Mouse (Mus musculus) splenic B cell, adult 2 months (primary cell): ENCODE results near the gene Dlx6.

Experiments
- DNase-seq: peaks from one replicate; pipeline ENCODE4 v3.0.0-alpha.2; 2011; ENCODE audit warnings: low read depth, low spot score
- H3K27me3 ChIP-seq: 2 replicates; pipeline ENCODE4 v1.6.1; 2012; ENCODE audit warnings: mild to moderate bottlenecking, low read length, moderate library complexity, mixed read lengths; ENCODE audit not compliant: control insufficient read depth, poor library complexity, insufficient read depth, severe bottlenecking
- H3K36me3 ChIP-seq: 2 replicates; pipeline ENCODE4 v1.6.1; 2012; ENCODE audit warnings: mild to moderate bottlenecking, low read length, moderate library complexity, mixed read lengths; ENCODE audit not compliant: control insufficient read depth, poor library complexity, insufficient read depth, severe bottlenecking

Gene Dlx6

DNA sequence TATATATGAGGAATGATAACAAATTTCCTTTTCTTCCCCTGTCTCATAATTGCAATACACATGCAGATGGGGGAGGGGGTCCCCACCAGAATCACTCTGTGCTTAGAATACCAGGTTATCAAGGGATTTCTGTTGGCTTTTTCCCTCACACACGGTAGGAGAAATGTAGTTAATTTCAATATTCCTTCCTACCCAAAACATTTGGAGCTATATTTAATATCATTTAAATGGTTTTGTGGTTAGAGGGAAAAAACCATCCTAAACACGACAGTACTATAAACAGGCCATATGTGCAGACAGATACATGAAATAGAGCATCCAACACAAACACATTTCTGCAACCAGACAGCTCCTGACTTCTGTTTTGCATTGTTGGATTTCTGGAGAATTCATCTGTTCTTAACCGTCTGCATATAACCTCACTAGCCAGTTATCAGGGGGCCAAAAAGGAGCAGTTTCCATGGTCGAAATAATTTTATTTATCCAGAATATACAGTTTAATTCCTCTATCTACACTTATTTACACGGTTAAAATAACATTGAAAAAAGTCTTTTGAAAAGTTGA is 14.3 kb downstream of the Dlx6 start:
- Histone ChIP-seq H3K27me3 (0 out of 2 replicates have a peak, but pooled peaks cover 2% of the 10 kb centered on the region), H3K36me3 (no peaks in the 10 kb centered on the region)
- DNase-seq: no peak

DNA sequence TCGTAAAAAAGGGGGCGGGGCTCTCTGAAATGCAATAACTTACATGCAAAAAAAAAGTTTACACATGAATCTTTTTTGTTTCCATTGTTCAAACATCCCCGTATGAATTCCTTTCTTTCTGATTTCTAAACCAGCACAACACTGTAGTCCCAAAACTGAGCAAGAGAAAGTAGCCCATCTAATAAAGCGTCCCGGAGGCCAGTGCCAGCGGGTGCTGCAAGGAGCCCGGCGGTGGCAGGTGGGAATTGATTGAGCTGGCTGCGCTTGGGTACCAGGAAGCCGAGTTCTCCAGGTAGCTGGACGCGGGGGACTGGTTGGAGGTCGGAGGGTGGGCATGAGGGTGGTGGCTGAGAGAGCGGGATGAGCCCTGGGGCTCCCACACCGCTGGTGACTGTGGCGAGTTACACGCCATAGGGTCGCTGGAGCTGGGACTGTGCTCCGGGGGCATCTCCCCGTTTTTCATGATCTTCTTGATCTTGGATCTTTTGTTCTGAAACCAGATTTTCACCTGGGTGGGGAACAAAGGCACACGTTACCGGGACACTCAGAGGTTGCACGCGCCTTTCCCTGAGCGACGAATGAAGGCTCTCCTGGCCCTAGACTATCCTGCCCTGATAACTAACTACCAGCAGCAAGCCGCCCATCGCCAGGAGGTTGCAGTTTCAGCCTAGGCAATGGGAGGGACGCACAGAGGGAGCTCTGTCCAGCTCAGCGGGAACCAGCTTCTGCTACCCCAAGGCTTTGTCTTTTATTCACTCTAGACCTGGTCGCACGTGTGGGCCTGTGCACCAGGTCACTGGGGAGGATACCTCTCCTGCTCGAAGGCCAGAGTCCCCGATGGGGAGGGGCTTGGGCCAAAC is 15.1 kb downstream of the Dlx6 start:
- Histone ChIP-seq H3K36me3 (no peaks in the 10 kb centered on the region), H3K27me3 (0 out of 2 replicates have a peak, but pooled peaks cover 2% of the 10 kb centered on the region)
- no peak for DNase-seq

DNA sequence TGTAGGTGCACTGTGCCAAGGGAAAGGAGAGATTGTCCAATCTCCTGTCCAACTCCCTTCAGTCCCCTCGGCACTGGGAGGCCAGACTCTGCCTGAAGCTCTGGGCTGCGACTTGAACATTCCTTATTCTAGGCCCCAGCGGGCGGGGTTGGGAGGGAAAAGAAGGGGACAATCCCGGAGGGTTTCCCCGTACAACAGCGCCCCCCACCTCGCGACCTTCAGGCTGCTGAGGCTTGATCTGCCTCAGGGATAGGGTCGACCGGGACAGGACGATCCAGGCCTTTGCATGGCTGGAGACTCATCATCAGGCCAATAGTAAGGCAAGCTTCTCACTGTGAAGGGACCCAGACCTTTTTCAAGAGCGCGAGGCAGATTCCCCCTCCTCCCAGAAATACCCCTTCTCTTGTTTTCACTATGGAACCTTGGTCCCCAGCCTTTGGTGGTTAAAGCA is 15.7 kb downstream of the Dlx6 start:
- no peak for DNase-seq
- Histone ChIP-seq H3K27me3 (0 out of 2 replicates have a peak, but pooled peaks cover 2% of the 10 kb centered on the region), H3K36me3 (no peaks in the 10 kb centered on the region)

DNA sequence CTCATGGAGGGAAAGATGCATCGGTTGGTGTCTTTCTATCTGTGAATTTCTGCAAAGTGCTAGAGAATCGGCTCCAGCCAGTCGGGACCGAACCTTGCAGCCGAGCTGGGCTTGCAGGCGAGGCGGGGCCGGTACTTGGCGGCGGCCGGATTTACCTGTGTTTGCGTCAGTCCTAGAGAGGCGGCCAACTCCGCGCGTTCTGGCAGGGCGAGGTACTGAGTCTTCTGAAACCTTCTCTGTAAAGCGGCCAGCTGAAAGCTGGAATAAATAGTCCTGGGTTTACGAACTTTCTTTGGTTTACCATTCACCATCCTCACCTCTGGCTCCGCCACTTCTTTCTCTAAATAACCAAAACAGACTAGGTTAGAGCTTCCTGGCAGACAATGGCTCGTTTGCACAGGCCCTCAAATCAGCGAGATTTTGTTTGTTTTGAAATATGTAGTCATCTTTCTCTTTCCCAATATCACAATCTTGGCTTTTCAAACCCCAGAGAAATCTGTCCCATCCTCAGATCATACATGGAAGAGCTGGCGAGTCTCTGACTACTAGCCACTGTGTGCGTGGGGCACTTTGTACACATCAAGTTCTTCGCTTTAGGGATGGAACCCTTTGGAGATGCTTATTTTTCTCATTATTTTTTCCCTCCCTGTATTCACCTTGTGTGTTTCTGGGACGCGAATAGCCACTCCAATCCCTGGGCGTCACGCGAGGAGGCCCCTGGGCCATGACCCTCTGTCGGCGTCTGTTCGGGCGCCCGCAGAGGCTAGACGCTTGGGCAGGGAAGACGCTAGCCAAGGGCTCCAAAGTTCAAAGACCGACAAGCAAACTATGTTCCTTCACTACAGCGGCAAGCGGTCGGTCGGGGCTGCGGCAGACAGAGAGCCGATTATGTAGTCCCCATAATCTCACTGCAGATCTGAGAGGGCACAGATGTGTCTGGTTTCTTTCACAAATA is 16.5 kb downstream of the Dlx6 start:
- DNase-seq: no peak
- Histone ChIP-seq H3K27me3 (no peaks in the 10 kb centered on the region), H3K36me3 (no peaks in the 10 kb centered on the region)

DNA sequence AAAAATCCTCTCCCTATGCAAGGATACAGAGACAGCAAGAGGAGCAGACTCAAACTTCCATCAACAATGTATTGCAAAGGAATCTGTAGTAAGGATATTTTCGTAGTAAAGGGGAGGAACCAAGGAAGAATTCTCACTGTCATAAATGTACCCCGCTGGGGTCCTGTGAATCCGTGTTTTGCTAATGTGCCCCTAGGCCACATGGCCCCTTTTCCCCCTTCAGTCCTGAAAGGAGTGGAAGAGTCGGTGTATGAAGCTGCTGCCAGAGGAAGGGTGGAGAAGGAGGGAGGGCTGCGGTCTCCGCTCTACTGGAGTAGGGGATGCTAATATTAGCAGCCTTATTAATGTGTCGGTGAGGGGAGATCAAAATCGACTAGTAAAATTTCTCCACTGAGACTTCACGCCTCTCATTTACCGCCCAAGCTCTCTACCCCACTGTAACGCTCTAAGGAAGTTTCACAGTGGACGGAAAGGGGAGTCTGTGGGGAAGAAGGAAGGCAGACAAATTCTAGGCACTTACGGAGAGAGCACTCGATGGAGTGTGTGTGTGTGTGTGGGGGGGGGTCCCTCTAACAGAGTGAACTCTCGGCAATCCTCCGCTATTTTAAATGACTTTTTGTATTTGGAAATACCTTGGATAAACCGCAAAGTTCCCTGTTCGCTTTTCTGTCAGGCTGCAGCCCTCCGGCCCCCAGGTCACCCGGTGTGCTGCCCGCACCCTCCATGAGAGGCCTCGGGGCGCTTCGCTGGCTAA is 17.4 kb downstream of the Dlx6 start:
- Histone ChIP-seq H3K36me3 (no peaks in the 10 kb centered on the region), H3K27me3 (no peaks in the 10 kb centered on the region)
- no peak for DNase-seq

DNA sequence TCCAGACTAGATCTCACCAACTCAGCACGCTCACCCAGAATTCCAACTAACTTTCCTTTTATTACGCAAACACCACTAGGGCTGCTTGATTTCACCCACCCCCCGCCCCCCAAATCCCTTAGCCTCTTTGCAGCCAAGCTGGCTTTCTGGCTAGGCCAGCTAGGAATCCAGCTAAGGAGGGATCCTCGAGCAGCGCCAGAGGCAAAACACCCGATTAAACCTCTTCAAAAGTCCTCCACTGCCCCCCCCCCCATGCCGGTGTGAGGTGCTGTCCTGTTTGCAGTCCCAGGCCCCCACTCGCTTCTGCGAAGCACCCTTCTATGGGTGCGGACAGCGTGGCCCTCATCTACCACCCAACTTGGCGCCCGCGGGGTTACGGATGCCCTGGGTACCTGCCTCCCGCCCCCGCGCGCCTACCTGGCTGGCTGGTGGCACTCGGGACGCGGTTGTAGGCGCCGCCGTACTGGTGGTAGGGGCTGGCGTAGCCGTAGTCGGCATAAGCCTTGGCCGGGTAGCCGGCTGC is 18.0 kb downstream of the Dlx6 start:
- H3K36me3 ChIP-seq: no peaks in the 10 kb centered on the region
- no peak for DNase-seq
- no peaks in the 10 kb centered on the region for H3K27me3 ChIP-seq

DNA sequence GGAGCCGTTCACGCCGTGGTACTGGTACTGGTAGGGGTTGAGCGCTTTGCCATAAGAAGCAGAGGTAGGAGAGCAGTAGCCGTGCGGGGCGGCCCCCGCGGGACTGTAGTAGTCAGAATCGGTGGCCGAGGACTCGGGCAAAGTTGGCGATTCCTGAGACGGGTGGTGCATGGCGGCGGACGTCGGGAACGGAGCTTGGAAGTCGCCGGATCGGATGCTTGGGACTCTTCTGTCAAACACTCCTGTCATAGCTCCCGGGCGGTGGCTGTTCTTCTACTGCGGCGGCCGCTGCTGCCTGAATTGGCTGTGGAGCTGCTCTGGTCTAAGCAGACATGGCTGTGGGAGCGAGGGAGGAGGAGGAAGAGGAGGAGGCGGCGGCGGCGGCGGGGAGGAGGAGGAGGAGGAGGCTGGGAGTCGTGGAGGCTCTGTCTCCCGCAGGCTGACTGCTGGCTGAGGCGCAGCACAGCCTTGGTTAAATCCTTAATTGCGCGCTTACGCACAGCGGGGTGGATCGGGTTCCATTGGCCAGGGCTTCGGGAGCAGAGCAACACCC is 18.6 kb downstream of the Dlx6 start, which contains the start of gene Dlx5:
TSS of gene Dlx5 (minus strand) at position 448 of the 553 bp plus-strand sequence.
- DNase-seq: no peak
- H3K27me3 ChIP-seq: no peaks in the 10 kb centered on the region
- no peaks in the 10 kb centered on the region for H3K36me3 ChIP-seq

DNA sequence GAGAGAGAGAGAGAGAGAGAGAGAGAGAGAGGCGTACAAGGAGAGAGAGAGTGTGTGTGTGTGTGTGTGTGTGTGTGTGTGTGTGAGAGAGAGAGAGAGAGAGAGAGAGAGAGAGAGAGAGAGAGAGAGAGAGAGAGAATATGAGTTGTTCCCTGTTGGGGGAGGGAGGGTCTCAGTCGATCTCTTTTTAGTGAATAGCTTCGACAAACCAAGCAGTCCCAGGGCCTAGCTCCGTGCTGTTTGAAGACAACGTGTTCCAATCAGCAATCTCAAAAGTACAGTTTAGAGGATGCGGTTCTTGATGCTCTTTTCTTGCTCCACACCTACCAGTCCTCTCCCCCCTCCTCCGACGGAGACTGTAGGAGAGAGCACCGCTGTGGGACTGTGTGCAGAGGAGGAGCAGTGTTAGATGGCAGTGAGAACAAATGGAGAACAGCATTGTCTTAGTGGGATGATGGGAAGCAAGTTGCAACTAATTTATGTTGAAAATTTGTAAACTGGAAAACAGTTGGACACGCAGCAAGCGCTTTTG is 19.2 kb downstream of the Dlx6 start:
- H3K27me3 ChIP-seq: no peaks in the 10 kb centered on the region
- H3K36me3 ChIP-seq: no peaks in the 10 kb centered on the region
- DNase-seq: no peak

DNA sequence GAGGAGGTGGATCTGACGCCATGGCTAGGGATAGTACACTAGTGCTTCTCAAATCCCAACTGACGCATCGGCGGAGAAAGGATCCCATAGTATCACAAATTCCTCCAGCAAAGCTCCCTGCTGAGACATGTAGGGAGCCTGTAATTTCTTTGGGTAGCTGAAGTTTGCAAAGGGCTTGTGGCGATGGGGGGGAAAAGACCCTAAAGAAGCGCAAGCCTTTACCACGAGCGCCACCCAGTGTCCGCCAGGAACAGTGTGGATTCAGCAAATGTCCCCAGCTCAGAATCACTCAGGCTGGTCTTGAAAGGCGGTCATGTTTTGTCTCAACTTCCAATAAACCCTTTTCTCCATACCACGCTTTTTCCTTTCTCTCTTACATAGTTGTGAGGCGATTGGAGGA is 21.8 kb downstream of the Dlx6 start:
- Histone ChIP-seq H3K27me3 (no peaks in the 10 kb centered on the region), H3K36me3 (no peaks in the 10 kb centered on the region)
- DNase-seq: no peak

DNA sequence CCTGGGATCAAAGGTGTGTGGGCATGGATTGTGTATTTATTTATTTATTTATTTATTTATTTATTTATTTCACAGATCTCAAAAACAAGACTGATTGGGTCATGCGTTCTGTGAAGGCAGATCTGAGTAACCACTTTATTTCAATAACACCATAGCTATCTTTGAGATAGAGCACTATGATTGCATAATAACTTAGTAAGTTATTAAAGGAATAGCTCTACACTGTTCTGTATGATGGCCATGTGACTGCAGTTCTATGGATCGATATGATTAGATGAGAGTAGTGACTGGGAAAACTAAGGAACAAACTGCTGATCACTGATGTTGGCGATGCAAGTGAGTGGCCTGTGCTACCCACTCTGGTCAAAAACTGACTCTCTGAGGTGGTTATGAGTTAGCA is 23.1 kb downstream of the Dlx6 start:
- no peaks in the 10 kb centered on the region for H3K27me3 ChIP-seq
- H3K36me3 ChIP-seq: no peaks in the 10 kb centered on the region
- DNase-seq: no peak

DNA sequence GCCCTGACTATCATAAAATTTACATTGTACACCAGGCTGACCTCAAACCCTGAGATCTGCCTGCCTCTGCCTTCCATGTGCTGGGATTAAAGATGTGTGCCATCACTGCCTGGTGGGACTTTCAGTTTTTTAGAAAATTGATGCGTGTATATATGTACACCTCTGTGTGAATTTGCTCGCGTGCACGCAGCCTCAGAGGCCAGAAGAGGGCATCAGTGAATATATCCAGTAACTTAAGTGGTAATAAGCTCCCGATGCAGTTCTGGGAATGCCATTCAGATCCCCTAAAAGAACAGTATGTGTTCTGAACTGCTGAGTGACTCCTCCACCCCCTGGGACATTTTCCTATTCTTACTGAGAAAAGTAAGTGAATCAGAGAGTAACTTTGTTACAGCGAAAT is 26.9 kb downstream of the Dlx6 start:
- Histone ChIP-seq H3K27me3 (no peaks in the 10 kb centered on the region), H3K36me3 (no peaks in the 10 kb centered on the region)
- no peak for DNase-seq

DNA sequence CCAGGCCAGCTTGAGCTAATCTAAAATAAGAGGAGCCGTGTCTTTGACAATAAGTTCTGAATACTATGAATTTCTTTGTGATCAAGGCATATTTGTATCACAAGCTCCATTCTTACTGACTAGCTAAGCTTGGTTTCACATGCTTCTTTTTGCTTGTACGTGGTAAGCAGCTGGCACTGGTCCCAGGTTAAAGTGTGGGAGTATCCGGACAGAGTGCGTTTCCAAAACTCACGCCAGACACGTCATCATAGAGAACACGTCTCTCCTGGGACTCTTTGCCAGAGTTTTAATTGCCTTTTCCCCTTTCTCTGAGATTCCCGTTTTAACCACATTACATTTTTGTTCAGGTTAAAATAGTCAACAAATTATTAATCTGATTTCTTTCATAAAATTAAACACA is 46.5 kb downstream of the Dlx6 start:
- DNase-seq: no peak
- Histone ChIP-seq H3K27me3 (no peaks in the 10 kb centered on the region), H3K36me3 (no peaks in the 10 kb centered on the region)

DNA sequence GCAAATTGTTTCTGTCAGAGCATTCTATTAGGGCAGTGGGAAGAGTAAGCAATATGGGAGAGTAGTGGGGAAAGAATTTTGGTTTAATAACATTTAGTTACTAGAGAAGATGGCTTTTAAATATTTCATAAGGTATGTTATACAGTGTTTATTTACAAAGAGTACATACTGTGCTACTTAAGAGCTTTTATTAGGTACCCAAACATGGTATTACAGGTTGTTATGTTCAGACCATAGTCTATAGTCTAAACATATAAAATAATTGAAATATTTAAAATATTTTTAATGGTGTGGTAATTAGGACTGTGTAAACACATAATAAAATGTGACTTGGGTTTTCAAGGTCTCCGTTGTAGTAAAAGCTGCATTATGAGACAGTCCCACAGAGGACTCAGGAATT is 51.2 kb downstream of the Dlx6 start:
- H3K36me3 ChIP-seq: no peaks in the 10 kb centered on the region
- H3K27me3 ChIP-seq: no peaks in the 10 kb centered on the region
- DNase-seq: no peak
